Mouse (Mus musculus) kidney, postnatal 0 days (tissue): ENCODE measurements around the gene Hist1h2ah. TPM values are rescaled to one million over a fixed set of nuclear protein-coding genes. Genes with fewer than 3 reads are reported as not detected.

ENCODE experiments used
- ATAC-seq: fragments of 200-750 bp; cut with Nextera tagmentation; replicated peaks from 2 replicates; pipeline ENCODE4 v1.8.0; 2017; ENCODE audit warnings: low read depth, moderate number of reproducible peaks, moderate TSS enrichment, moderate library complexity; ENCODE audit not compliant: low FRiP score
- DNase-seq: peaks from one replicate; pipeline ENCODE4 v3.0.0-alpha.2; 2016; ENCODE audit warnings: low spot score
- H3K27ac ChIP-seq: fragments of 300-500 bp; sonication (generic); 2 replicates; pipeline ENCODE4 v1.5.1; 2014; ENCODE audit warnings: mild to moderate bottlenecking
- H3K27me3 ChIP-seq: fragments of 300-500 bp; sonication (generic); 2 replicates; pipeline ENCODE4 v1.6.1; 2014; ENCODE audit warnings: low read length, mixed read lengths; ENCODE audit not compliant: insufficient read depth
- H3K36me3 ChIP-seq: fragments of 300-500 bp; sonication (generic); 2 replicates; pipeline ENCODE4 v1.6.1; 2014; ENCODE audit warnings: low read length, mixed read lengths; ENCODE audit not compliant: insufficient read depth
- H3K4me1 ChIP-seq: fragments of 300-500 bp; sonication (generic); replicated peaks from 2 replicates; pipeline ENCODE4 v1.6.1; 2014; ENCODE audit warnings: antibody characterized with exemption, low read length, mixed read lengths; ENCODE audit not compliant: insufficient read depth
- H3K4me2 ChIP-seq: fragments of 300-500 bp; sonication (generic); 2 replicates; pipeline ENCODE4 v1.6.1; 2014; ENCODE audit warnings: mild to moderate bottlenecking, low read length, moderate library complexity, mixed read lengths
- H3K4me3 ChIP-seq: fragments of 300-500 bp; sonication (generic); replicated peaks from 2 replicates; pipeline ENCODE4 v1.5.1; 2014; ENCODE audit warnings: low read depth, low read length
- H3K9ac ChIP-seq: fragments of 300-500 bp; sonication (generic); 2 replicates; pipeline ENCODE4 v1.6.1; 2014; ENCODE audit warnings: low read depth, low read length
- H3K9me3 ChIP-seq: fragments of 300-500 bp; sonication (generic); replicated peaks from 2 replicates; pipeline ENCODE4 v1.6.1; 2016; ENCODE audit warnings: low read length, inconsistent platforms, mixed read lengths
- CTCF ChIP-seq: IDR thresholded peaks from 2 replicates; pipeline ENCODE4 v1.5.1; 2016; ENCODE audit warnings: antibody characterized with exemption, low read depth, mild to moderate bottlenecking, moderate library complexity
- WGBS: fragments of 180-500 bp; shearing (Covaris S2); extraction: QIAGEN DNeasy Blood & Tissue Kit; methylation state at CpG from one replicate; pipeline ENCODE4 v1.1.7; 2014; 5-methylcytosine and 5-hydroxymethylcytosine counted together
- polyA plus RNA-seq: library from polyadenylated mRNA; unstranded; fragments of >200 nt; fragmentation: Nextera tagmentation; extraction: Ambion mirVana; gene quantifications from 2 replicates; pipeline ENCODE4 v1.2.1, GENCODE M21; 2015

The Hist1h2ah gene
- polyA plus RNA-seq, 1 experiment from 2014 or later: 4.5 TPM

- TF ChIP-seq CTCF: no peak
- 41% methylated on average over 5 of the region's 5 CpGs for WGBS
- Histone ChIP-seq H3K4me3 (0 out of 2 replicates have a peak overlapping the region, but pooled peaks have one; percentile 37), H3K4me2 (peak overlapping the region; percentile 64), H3K9me3 (no peaks in the 10 kb centered on the region), H3K27me3 (no peaks in the 10 kb centered on the region), H3K36me3 (no peaks in the 10 kb centered on the region), H3K4me1 (peaks cover 6% of the 10 kb centered on the region; the same call in 1 of the 2 replicates), H3K9ac (0 out of 2 replicates have a peak overlapping the region, but pooled peaks have one; percentile 14), H3K27ac (peak overlapping the region; percentile 60; the same call in 1 of the 2 replicates)
- DNase-seq (no peak), ATAC-seq (no peak)
Measured at GRCm38 (mm10) chr13:22033741-22034442, 1.5 kb downstream of the Hist1h2ah start.

DNA sequence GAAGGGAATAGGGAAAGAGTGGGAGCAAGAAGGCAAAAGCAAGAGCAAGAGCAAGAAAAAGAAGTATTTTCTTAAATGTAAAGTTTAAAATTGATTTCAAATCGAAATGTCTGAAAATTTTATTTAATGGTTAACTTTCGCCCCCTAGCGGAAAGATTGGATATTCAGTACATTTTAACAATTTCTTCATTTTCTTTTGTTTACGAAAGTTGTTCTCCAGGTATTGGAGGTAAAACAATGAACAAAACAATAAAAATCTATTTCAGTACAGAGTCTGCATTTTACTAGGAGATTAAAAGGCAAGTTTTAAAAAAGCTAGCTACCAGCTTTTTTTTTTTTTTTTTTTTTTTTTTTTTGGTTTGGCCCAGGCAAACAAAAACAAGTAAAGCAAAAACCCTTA, 4.9 kb downstream of the Hist1h2ah start:
- DNase-seq (peak; percentile 68), ATAC-seq (no peak)
- Histone ChIP-seq H3K27ac (no peak overlapping the region), H3K36me3 (no peaks in the 10 kb centered on the region), H3K27me3 (no peaks in the 10 kb centered on the region), H3K9me3 (no peaks in the 10 kb centered on the region), H3K4me1 (no peaks in the 10 kb centered on the region; the same call in 1 of the 2 replicates), H3K9ac (no peak overlapping the region), H3K4me2 (no peak overlapping the region), H3K4me3 (no peak overlapping the region)
- 8% methylated on average over 4 of the region's 4 CpGs for WGBS
- peak; percentile 66 for TF ChIP-seq CTCF

- no peak overlapping the region for H3K4me3 ChIP-seq
- no peaks in the 10 kb centered on the region for H3K36me3 ChIP-seq
- no peak overlapping the region for H3K4me2 ChIP-seq
- DNase-seq (no peak), ATAC-seq (no peak)
- no peaks in the 10 kb centered on the region for H3K27me3 ChIP-seq
- no peak for TF ChIP-seq CTCF
- H3K9ac ChIP-seq: no peak overlapping the region
- no peaks in the 10 kb centered on the region for H3K9me3 ChIP-seq
- no peak overlapping the region for H3K27ac ChIP-seq
- 47% methylated on average over 8 of the region's 8 CpGs for WGBS
- H3K4me1 ChIP-seq: no peaks in the 10 kb centered on the region; the same call in 1 of the 2 replicates
Measured at GRCm38 (mm10) chr13:22029928-22030327, 5.4 kb downstream of the Hist1h2ah start.

DNA sequence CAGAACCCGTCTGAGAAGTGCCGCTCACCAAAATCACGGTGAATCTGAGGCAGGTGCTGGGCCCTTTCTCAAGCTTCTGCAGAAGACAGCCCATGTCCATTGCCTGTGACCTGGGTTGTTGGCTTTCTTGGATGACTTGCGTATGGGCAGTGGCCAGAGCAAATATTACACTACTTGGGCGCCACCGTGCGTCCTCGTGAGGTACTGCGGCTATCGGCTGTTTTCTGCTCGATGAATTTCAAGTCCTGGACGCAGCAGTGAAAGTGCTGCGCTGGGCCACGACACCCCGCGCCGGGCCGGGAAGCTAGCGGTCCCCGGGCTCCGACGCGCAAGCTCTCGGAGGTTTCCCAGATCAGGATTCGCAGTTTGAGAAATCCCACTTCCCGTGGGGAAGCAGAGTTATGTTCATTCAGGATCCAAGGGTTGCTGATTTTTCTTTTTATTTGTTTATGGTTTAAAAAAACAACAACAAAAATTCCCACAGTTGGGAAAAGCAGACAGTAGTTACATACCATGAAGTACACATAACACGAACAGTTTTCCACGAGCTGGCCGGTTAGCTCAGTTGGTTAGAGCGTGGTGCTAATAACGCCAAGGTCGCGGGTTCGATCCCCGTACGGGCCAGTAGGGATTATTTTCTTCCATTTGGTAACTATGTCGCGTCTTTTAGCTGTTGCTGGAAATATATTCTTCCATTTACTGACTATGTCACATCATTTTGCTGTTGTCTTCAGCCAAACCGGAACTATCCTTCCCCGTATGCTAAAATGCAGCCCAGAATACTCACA, 6.5 kb downstream of the Hist1h2ah start:
- 2% methylated on average over 40 of the region's 40 CpGs for WGBS
- Histone ChIP-seq H3K4me1 (no peaks in the 10 kb centered on the region), H3K4me3 (peak overlapping the region; percentile 43), H3K36me3 (no peaks in the 10 kb centered on the region), H3K27me3 (no peaks in the 10 kb centered on the region), H3K4me2 (peak overlapping the region; percentile 51), H3K9me3 (no peaks in the 10 kb centered on the region), H3K9ac (peak overlapping the region; percentile 57), H3K27ac (peak overlapping the region; percentile 67; the same call in 1 of the 2 replicates)
- peak; percentile 95 for DNase-seq
- peak; percentile 95 for TF ChIP-seq CTCF
- peak; percentile 75 for ATAC-seq

- H3K36me3 ChIP-seq: no peaks in the 10 kb centered on the region
- 2% methylated on average over 35 of the region's 35 CpGs for WGBS
- no peaks in the 10 kb centered on the region for H3K4me1 ChIP-seq
- peak overlapping the region; percentile 60 for H3K4me2 ChIP-seq
- H3K27ac ChIP-seq: no peak overlapping the region
- peak; percentile 57; the same call in 1 of the 2 replicates for ATAC-seq
- H3K4me3 ChIP-seq: peak overlapping the region; percentile 46
- no peaks in the 10 kb centered on the region for H3K9me3 ChIP-seq
- TF ChIP-seq CTCF: no peak
- H3K27me3 ChIP-seq: no peaks in the 10 kb centered on the region
- DNase-seq: peak; percentile 89
- peak overlapping the region; percentile 43 for H3K9ac ChIP-seq
Measured at GRCm38 (mm10) chr13:22026058-22027031, 9.0 kb downstream of the Hist1h2ah start.
